Mouse (Mus musculus) heart, postnatal 10 days (tissue): Measurements from ENCODE around the gene Dhrs7c. TPM values are rescaled to one million over a fixed set of nuclear protein-coding genes. Genes with fewer than 3 reads are reported as not detected.

Experiments used
- DNase-seq, 2 experiments: peaks; one replicate each; pipeline ENCODE4 v3.0.0; 2021
- intact Hi-C: fragments of 180-260 bp; cut with DNase I; formaldehyde crosslinking; loops from one replicate; pipeline ENCODE4 v1.15.1; 2025
- total RNA-seq, 2 experiments: library from RNA; stranded (reverse); gene quantifications; 2 replicates each; pipeline ENCODE4 v1.2.3; 2021

Dhrs7c gene
- total RNA-seq, 2 experiments from 2014 or later, result 216 to 229 TPM

- DNase-seq, result peak; percentile 21 to 33
Observed at GRCm38 (mm10) chr11:67835408-67836078, 37.6 kb downstream of the Dhrs7c start.

GRCm38 (mm10) chr11:67839810-67840209, 41.8 kb downstream of the Dhrs7c start:
- intact Hi-C loops, result no loop called here
- no peak for DNase-seq

More at GRCm38 (mm10) chr11:67835408-67836078, 37.6 kb downstream of the Dhrs7c start:
- intact Hi-C loops, result no loop called here

DNA sequence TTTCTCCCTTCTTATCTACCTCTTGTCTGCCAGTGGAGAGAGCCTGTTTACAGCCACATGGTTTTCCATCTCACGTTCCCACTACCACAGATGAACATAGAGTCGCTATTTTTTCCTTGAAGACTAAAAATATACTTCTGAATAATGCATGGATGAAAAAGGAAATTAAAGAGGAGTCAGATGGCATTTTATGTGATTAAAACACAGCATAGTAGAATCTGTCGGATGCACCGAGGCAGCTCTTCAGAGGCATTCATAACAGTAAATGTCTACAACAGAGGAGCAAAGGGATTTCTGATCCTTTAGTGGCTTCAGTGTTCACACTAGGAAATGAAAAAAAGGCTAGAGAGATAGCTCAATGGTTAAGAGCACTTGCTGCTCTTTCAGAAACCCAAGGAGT, 47.2 kb downstream of the Dhrs7c start:
- intact Hi-C loops, result no loop called here
- DNase-seq, result no peak

DNA sequence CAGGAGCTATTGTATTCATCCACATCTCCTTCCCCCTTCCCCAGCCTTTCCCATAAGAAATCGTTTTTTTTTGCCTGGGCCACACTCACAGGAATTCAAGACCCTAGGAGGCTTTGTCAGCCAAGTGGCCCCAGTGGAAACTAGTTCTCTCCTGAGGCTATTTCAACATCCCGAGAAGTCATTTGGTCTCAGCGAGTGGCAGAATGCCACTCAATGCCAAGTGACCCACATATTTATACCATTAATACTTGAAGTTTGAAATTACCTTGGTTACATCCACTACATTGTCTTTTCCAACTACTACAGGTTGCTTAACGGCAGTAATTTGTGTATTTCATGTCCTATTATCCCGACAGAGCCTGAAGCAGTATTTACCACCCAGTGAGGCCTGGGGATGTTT, 53.8 kb downstream of the Dhrs7c start:
- intact Hi-C loops, result no loop called here
- DNase-seq, result no peak

GRCm38 (mm10) chr11:67853996-67854395, 56.0 kb downstream of the Dhrs7c start:
- intact Hi-C loops, result no loop called here
- no peak for DNase-seq

DNA sequence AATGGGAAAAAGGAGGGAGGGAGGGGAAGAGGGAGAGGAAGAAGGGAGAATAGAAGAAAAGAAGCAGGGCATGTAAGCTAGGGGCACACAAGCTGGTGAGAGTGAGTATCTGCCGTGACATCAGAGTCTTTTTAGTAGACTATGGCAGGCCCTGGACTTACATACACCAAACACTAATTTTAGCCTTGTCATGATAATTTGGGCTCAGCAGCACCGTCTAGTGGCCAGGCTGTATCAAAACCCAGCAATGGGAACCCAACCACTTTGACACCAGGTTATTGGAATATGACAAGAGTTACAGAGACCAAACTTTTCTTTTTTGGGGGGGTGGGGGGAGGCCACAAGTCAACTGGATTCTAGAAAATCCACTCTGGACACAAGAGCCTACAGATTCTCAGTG, 57.0 kb downstream of the Dhrs7c start:
- intact Hi-C loops, result loop anchor here (1.0 kb wide), 1 partner anchor 35 kb away; no protein-coding TSS in a partner anchor
- DNase-seq, result peak; percentile 52 to 70

- intact Hi-C loops, result no loop called here
Observed at GRCm38 (mm10) chr11:67858518-67858917, 60.5 kb downstream of the Dhrs7c start.

DNA sequence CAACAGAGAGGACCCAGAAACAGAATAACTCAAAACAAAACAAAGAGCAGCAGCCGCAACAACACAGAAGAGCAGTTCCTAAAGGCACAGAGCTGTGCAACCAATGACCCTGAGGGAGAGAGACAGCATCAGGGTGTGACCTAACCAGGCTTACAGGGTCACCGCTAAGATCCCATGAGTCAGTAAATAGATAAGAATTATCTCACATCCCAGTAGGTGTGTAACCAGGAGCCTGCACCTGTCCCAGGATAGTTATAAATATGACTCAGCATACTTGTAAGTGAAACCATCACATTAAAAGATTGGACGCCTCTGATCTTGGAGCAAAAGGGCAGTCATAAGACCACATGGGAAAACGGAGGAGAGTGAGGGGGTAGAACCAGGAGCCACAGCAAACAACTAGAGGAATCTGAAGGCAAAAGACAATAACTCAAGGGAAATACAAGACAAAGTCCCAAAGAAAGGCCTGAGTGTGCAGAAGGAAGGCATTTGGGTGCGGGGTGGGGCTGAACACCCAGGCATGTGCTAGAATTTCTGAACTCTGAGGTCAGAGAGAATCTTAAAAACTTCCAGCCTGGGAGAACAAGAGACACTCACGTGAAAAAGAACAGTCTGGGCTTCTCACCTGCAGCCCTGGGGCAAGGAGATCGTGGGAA, 62.9 kb downstream of the Dhrs7c start:
- intact Hi-C loops, result no loop called here
- no peak for DNase-seq

More at GRCm38 (mm10) chr11:67858518-67858917, 60.5 kb downstream of the Dhrs7c start:
- no peak for DNase-seq

DNA sequence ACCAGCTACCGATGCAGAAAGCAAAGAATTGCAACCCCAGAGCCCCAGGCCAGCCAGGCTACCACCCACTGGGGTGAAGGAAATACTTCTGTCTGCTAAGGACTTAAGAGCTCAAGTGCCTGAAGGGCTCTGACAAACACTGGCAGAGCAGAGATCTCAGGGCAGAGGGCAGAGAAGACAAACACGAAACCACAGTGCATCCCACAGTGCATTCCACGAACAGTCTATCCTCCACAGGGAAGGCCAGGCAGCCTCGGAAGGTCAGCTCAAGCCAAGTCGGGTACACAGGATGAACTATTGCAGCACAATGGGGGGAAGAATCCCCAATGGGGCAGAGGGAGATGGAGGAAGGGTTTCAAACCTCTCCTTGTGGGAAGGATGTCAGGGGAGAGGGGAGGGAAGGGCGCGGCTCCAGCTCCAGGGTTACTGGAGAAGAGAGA, 63.4 kb downstream of the Dhrs7c start:
- DNase-seq, result peak; percentile 8 to 12
- intact Hi-C loops, result no loop called here

GRCm38 (mm10) chr11:67865100-67865499, 67.1 kb downstream of the Dhrs7c start:
- intact Hi-C loops, result no loop called here
- no peak for DNase-seq

Other genes starting within 250 kb of the Dhrs7c start
- gene Rcvrn, start 102.9 kb upstream of the Dhrs7c start, total RNA-seq, result not detected
- gene Glp2r, start 27.0 kb upstream of the Dhrs7c start, total RNA-seq, result not detected
- not detected for gene Gsg1l2, start 23.6 kb upstream of the Dhrs7c start, total RNA-seq
- gene Usp43, start 124.0 kb downstream of the Dhrs7c start, total RNA-seq, result 1 to 10 TPM; 6.4 to 8.1 TPM
- gene Cfap52, start 167.5 kb downstream of the Dhrs7c start, total RNA-seq, result not detected
- gene Stx8, start 168.0 kb downstream of the Dhrs7c start, total RNA-seq, result 10 to 100 TPM; 30.1 to 31.8 TPM